Mouse (Mus musculus) testis, postnatal 14 days (tissue): Measurements from ENCODE around the gene Mkks.
"Not testable (repeated sequence)": the region's sequence is repeated elsewhere in the genome, so short reads cannot be mapped to it uniquely, and the experiment has no call there.

Experiments
- DNase-seq: peaks from one replicate; pipeline ENCODE4 v3.0.0; 2021; ENCODE audit warnings: low spot score

Mkks gene

GRCm38 (mm10) chr2:136891068-136891950 is at the start of gene Mkks, which contains the start of the genes Slx4ip and AL731706.1:
TSS of gene Mkks (minus strand) at chr2:136891389.
TSS of gene Slx4ip (plus strand) at chr2:136891218.
TSS of gene AL731706.1 (minus strand) at chr2:136891389.
- peak; percentile 99 for DNase-seq

- no peak for DNase-seq
Measured at GRCm38 (mm10) chr2:136938249-136938648, 47.1 kb upstream of the Mkks start.

GRCm38 (mm10) chr2:136936391-136937288 is 45.5 kb upstream of the Mkks start:
- no peak for DNase-seq

GRCm38 (mm10) chr2:136921003-136921408 is 29.8 kb upstream of the Mkks start:
- no peak for DNase-seq

GRCm38 (mm10) chr2:136920257-136920993 is 29.2 kb upstream of the Mkks start:
- no peak for DNase-seq

DNA sequence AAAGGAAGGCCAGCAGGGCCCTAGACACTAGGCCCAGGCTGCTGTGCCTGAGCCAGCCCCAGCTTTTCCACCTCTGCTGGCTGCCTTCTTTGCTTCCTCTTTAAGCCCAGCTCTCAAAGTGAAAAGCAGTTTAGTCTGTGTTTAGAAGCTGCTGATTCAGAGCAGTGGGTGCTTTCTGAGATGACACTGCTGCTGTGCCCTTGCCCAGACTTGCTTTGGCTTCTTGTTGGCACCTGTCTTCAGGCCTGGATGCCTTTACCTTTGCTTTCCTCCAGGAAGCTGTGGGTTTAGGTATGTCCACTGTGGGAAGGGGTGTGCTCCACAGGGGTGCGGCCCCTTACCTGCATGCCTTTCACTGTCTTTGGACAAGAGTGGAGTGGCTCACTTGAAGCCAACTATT is 28.2 kb upstream of the Mkks start:
- DNase-seq = no peak

DNA sequence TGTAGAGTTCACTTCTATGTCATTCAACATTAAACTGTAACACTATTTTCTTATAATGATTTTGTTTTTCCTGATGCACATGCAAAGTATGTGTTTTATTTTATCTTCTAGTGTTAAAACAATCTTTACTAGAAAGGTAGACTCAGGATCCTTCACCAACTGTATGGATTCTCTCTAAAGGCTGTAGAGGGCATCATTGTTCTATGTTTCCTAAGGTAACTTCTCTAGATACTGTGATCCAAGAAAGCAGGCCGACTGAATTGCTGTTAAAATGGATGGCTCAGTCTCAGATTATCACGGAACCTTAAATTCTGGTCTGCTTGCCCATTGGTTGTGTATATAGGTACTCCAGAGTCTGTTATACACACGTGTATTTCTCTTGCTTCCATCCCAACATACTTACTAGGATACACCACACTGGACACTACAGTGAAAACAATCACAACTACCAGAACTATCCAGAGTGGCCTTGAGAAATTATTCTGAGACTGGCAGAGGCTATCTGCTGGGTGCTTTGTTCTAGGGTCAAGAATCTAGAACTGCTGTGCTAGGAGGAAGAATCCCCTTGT is 23.2 kb upstream of the Mkks start:
- no peak for DNase-seq

DNA sequence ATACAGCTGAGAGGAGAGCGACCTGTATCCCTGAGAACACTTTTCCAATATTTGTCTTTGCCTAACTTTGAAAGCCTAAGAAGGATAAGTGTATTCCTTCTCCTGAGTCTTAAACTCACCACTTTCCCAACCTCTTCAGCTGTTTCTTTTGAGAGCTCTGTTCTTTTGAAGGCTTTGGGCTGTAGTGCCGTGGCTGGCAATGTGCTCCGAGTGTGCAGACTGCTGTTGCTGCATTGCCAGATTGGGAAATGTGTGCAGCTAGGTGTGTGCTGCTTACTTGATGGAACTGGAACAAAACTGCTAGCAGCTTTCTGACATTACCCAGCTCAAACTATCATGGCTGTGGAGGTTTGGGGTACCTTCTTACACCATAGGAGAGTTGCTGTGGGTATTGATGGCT is 21.8 kb upstream of the Mkks start:
- DNase-seq = no peak

GRCm38 (mm10) chr2:136911958-136912411 is 20.8 kb upstream of the Mkks start:
- DNase-seq = no peak

GRCm38 (mm10) chr2:136909298-136909697 is 18.1 kb upstream of the Mkks start:
- peak; percentile 28 for DNase-seq

DNA sequence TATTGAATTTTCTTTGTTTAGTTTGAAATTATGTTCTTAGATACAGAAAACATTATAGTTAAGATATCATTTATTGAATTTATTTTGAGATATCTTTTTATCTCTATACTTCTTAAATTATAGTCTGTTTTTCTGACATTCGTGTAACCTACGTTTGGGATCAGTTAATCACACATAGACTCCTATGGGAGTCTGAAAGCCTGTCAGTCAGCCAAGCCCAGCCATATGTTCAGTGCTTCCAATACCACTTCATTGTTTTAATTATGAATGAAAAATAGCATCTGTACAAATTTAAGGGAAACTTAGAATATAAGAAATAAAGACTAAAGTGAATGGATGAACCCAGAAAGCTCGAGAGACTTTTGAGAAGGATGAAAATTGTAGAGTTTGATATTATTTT is 17.4 kb upstream of the Mkks start:
- DNase-seq = no peak

GRCm38 (mm10) chr2:136896131-136896530 is 4.9 kb upstream of the Mkks start:
- DNase-seq = no peak

GRCm38 (mm10) chr2:136894494-136894893 is 3.3 kb upstream of the Mkks start:
- DNase-seq = no peak

GRCm38 (mm10) chr2:136891951-136892371 is 772 bp upstream of the Mkks start:
- DNase-seq = peak; percentile 94

DNA sequence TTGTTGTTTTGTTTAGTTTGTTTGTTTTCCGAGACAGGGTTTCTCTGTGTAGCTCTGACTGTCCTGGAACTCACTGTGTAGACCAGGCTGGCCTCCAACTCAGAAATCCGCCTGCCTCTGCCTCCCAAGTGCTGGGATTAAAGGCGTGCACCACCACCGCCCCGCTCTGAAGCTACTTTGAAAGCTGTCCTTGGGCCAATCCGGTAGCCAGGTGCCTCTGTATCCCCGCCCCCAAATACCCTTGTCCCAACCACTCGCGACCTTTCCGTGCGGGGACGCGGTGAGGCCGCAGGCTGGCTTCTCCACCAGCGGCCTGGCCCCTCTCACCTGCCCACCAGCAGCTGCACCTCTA is 497 bp downstream of the Mkks start:
- not testable (repeated sequence) for DNase-seq

DNA sequence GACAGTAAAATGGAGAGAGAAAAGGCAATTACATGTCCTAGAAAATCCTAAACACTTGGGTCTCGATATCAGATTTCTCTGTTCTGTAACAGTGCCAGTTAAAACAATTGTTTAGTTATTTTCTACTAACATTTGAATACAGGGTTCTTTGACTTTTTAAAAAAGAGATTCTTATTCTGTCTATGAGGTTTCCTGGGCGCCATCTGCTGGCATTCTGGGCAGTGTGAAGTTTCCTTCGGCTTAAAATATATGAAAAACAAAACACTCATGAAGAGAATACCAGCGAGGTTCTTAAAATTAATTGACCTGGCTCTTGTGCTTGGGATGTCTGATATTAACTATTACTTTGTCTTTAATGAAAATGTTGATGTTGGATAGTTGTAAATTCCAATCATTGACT is 4.3 kb downstream of the Mkks start:
- no peak for DNase-seq

DNA sequence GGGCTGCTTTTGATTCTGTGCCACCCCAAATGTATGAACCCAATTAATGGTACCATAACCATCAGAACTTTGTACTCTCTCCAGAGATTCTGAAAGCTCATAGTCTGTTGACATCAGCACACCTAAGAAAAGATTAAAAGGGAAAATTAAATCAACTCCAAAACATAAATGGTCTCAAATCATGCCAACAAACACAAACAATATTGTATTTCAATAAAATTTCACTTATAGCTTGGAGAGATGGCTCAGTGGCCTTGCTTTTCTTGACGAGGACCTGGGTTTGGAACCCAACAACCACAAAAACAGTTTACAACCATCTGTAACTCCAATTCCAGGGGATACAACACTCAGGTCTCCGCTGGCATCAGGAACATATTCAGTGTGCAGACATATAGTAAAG is 5.6 kb downstream of the Mkks start, which contains the start of gene AL731706.2:
Gene AL731706.2 (minus strand): TSS at position 101 of the 400 bp plus-strand sequence.
- DNase-seq = no peak

- DNase-seq = peak; percentile 51
Measured at GRCm38 (mm10) chr2:136854543-136855388, 36.4 kb downstream of the Mkks start.

DNA sequence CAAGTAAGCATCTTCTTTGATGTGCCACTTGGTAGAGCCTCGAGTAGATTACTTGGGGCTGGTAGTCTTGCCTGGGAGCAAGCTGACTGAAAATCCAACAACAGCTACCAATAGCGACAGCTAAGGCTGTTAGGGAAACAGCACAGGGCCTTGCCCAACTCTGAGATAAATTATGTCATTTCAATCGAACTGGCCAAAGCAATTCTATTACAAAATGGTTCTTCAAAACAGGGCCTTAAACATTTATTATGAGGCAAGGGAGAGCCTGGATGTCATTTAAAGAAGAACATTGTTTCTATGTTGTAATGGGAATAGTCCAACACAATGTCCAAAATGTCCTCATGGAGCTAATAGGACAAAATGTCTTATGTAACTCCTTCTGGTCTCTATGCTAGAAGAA is 40.8 kb downstream of the Mkks start:
- no peak for DNase-seq

GRCm38 (mm10) chr2:136837994-136838393 is 53.2 kb downstream of the Mkks start:
- DNase-seq = no peak

DNA sequence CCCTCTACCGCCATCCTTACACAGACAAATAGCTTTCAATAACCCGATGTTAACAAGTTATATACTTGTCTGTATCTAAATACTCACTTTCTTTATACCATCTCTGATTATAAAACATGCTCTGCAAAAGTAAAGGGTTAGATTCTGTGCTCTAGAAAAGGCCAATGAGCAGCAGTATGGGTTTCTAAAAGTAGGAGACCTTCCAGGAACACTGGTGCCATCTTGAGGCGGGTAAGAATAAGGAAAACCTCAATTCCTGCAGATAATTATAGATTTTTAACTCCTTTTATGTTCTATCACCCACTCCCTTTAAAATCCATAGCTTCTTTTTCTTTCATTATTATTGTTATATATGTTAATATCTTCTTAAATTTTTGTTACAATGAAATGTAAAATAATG is 55.3 kb downstream of the Mkks start:
- DNase-seq = no peak
